Comparison of ENCODE assay signal across 8 mouse cellular contexts in the genomic region with DNA sequence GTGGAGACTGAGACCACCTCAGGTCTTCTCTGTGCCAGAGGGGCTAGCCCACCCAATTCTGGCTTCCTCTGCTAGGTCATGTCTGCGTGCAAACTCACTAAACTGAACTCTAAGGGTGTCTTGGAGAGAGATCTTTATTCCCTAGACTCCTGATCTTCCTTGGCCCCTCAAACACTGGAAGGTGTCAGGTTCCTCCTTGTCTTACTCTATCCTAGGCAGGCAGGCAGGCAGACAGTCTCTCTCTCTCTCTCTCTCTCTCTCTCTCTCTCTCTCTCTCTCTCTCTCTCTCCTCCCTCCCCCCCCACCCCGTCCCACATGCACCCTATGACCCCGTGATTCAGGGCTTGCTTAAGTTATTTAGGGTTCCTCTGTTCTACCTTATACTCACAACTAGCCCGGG. TPM values are rescaled to one million over a fixed set of nuclear protein-coding genes. Genes with fewer than 3 reads are reported as not detected.
DNase-seq lines count a peak whose midpoint lies in the region; ATAC-seq and TF ChIP-seq lines count a peak whose summit lies in the region.

No protein-coding gene starts in this region.

- peak overlapping the region; percentile 80 for H3K27ac ChIP-seq in heart, embryonic 13.5 days (replicated peaks)
- no peak overlapping the region for H3K27ac ChIP-seq in ES-E14 (ENCODE audit: insufficient read depth, low read depth, low read length, poor library complexity, severe bottlenecking)
- peak overlapping the region; percentile 90 for H3K27ac ChIP-seq in midbrain, embryonic 10.5 days (replicated peaks)

- H3K27me3 ChIP-seq in heart, embryonic 13.5 days (replicated peaks) = no peaks in the 10 kb centered on the region
- no peaks in the 10 kb centered on the region for H3K27me3 ChIP-seq in midbrain, embryonic 10.5 days (ENCODE audit: low read depth, poor library complexity, severe bottlenecking)

- H3K4me2 ChIP-seq in heart, embryonic 13.5 days = peak overlapping the region; percentile 98

- H3K9me3 ChIP-seq in heart, embryonic 13.5 days = no peaks in the 10 kb centered on the region
- H3K9me3 ChIP-seq in ES-E14 (ENCODE audit: control insufficient read depth, insufficient read depth, low read depth, low read length) = no peaks in the 10 kb centered on the region
- H3K9me3 ChIP-seq in midbrain, embryonic 10.5 days (replicated peaks) = no peaks in the 10 kb centered on the region

- H3K36me3 ChIP-seq in heart, embryonic 13.5 days = no peaks in the 10 kb centered on the region
- peaks cover 3% of the 10 kb centered on the region; the same call in 1 of the 2 replicates for H3K36me3 ChIP-seq in ES-E14 (ENCODE audit: control insufficient read depth, insufficient read depth, low read length, poor library complexity, severe bottlenecking)
- H3K36me3 ChIP-seq in midbrain, embryonic 10.5 days = no peaks in the 10 kb centered on the region

- peak overlapping the region; percentile 73 for H3K4me3 ChIP-seq in heart, embryonic 13.5 days
- peak overlapping the region; percentile 87 to 90 for H3K4me3 ChIP-seq in ES-E14 (ENCODE audit: insufficient read depth in 1 of 2, low read depth in 1 of 2, low read length in 2 of 2, poor library complexity in 1 of 2, severe bottlenecking in 1 of 2)
- H3K4me3 ChIP-seq in midbrain, embryonic 10.5 days = peak overlapping the region; percentile 87

- DNase-seq in heart, postnatal 14 days = no peak
- no peak for DNase-seq in ES-E14 (ENCODE audit: low read depth, low spot score)
- peak; percentile 21 for DNase-seq in midbrain, embryonic 10.5 days (ENCODE audit: low spot score)
- no peak for DNase-seq in cerebellum, adult 9-10 months
- DNase-seq in layer of hippocampus, postnatal 10 days (ENCODE audit: low spot score in 2 of 2) = no peak
- no peak for DNase-seq in gastrocnemius, adult 8-10 months (ENCODE audit: low spot score in 2 of 2)

- H3K4me1 ChIP-seq in heart, embryonic 13.5 days = peaks cover 41% of the 10 kb centered on the region
- H3K4me1 ChIP-seq in ES-E14 (ENCODE audit: control insufficient read depth in 2 of 2, insufficient read depth in 2 of 2, low read length in 2 of 2, poor library complexity in 1 of 2) = peaks cover 7 to 20% of the 10 kb centered on the region in 2 experiments; a peak in 3 of 4 replicates
- peaks cover 31% of the 10 kb centered on the region for H3K4me1 ChIP-seq in midbrain, embryonic 10.5 days

- in situ Hi-C loops in ES-E14 (cut with MboI; ENCODE audit: low sequenced_read_pairs in 2 of 2, unreplicated experiment in 2 of 2) = no loop called here

- intact Hi-C loops in heart, postnatal 14 days (cut with DNase I) = no loop called here

- ATAC-seq in heart, embryonic 13.5 days (ENCODE audit: extremely low read depth, insufficient number of reproducible peaks, low FRiP score, low TSS enrichment) = no peak
- ATAC-seq in granulocyte monocyte progenitor cell, adult 5-6 weeks (replicated peaks; ENCODE audit: poor library complexity, severe bottlenecking) = peak; percentile 2

- 6% methylated on average over 4 of the region's 4 CpGs for WGBS in heart, embryonic 13.5 days
- 9% methylated on average over 4 of the region's 4 CpGs for WGBS in midbrain, embryonic 10.5 days

- H3K9ac ChIP-seq in heart, embryonic 13.5 days = peak overlapping the region; percentile 86
- peak overlapping the region; percentile 93 for H3K9ac ChIP-seq in ES-E14 (ENCODE audit: insufficient read depth, low read depth, low read length, poor library complexity, severe bottlenecking)

TF ChIP-seq in ES-E14, 5 proteins besides CTCF, POLR2A, EP300 and RAD21:
- no peak for TF ChIP-seq ZNF384 (IDR thresholded peaks at IDR 0.05; ENCODE audit: low read depth, low read length)
- no peak for TF ChIP-seq HCFC1 (IDR thresholded peaks at IDR 0.05; ENCODE audit: borderline replicate concordance, insufficient read depth, low read length)
- no peak for TF ChIP-seq MAFK (IDR thresholded peaks at IDR 0.05; ENCODE audit: insufficient read depth, low read depth, low read length)
- no peak for TF ChIP-seq CHD2 (IDR thresholded peaks at IDR 0.05; ENCODE audit: low read depth, low read length)
- no peak for TF ChIP-seq ZC3H11A (IDR thresholded peaks at IDR 0.05; ENCODE audit: borderline replicate concordance, low read depth, low read length)

RNA-seq across cellular contexts. Expression of a gene that starts 0.9 kb away (rescaled TPM):
- polyA plus RNA-seq in heart, embryonic 13.5 days (2015; fragmentation: Nextera tagmentation; extraction: Ambion mirVana) = 2.9 and 3.7 TPM in 2 replicates
- 1 to 10 TPM; 2.4 to 3.3 TPM for total RNA-seq in heart, postnatal 14 days (2021)
- 16.1 and 19.1 TPM in 2 replicates for total RNA-seq in ES-E14 (2012; rRNA removed)
- total RNA-seq in granulocyte monocyte progenitor cell, adult 5-6 weeks (2014; fragmentation: Nextera tagmentation) = 12.5 and 13.4 TPM in 2 replicates
- total RNA-seq in granulocyte monocyte progenitor cell, adult 5-6 weeks (2017) = 9.8 and 12.1 TPM in 2 replicates
- polyA plus RNA-seq in midbrain, embryonic 10.5 days (2016; fragmentation: Nextera tagmentation; extraction: Ambion mirVana) = 4.3 and 5.2 TPM in 2 replicates
- total RNA-seq in layer of hippocampus, postnatal 10 days (2021) = 1 to 10 TPM; 8.1 to 9.7 TPM
- 10 to 100 TPM; 10.5 to 22.2 (median 13.8) TPM for total RNA-seq in gastrocnemius, adult 8-10 months (2022)
